Mouse (Mus musculus) effector memory CD4-positive, alpha-beta T cell, adult 5 months (primary cell): ENCODE results near the gene E2f3. TPM values are rescaled to one million over a fixed set of nuclear protein-coding genes. Genes with fewer than 3 reads are reported as not detected.

Source experiments
- polyA plus RNA-seq: library from polyadenylated mRNA; unstranded; fragments of 100-300 nt; shearing (Covaris generic); gene quantifications from one replicate; pipeline ENCODE4 v1.2.1, GENCODE M21; 2017

E2f3 gene
- 4.4 TPM for polyA plus RNA-seq

DNA sequence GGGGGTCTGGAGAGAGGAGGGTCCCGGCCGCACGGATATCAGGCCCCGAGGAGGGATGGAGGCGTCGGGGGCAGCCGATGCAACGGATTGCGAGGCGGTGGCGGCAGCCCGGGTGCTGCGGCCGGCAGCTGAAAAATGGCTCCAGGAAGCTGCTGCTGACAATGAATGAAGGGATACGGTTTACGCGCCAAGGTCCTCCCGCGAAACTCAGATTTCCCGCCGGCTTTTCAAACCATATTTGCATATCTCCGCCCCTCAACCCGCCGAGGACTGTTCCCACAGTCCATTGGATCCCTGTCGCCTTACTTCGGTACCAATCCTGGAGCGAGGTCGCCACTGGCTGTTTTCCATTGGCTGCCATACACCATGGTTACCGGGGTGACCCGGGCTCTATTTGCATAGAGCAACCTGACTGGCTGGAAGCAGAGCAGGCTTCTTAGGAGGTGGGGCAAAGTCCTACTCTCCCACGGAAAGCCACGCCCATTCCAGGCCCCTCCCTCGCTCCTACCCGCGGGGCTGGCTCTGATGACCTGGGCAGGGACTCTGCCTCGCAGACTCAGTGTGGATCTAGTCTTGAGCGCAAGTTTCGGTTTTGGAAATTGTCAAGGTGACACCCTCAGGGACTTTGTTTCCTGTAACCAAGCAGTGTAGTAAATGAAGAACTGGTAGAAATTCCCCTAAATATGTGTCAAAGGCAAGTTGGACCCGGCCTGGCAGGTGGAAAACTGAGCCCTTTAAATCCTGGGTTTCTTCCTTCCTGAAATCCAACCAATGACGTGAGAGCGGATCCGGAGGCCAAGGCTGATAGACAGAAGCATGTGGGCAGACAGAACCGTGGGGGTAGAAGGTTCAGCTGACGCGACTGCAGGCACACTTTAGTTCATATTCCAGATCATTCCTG is at the start of gene E2f3:
Gene E2f3, minus strand, starts transcription at position 209 of the 901 bp plus-strand sequence.

Other genes starting within 250 kb of the E2f3 start
- gene Cdkal1, start 130.4 kb downstream of the E2f3 start, polyA plus RNA-seq: 47.9 TPM
- 38.8 TPM for gene Mboat1, start 150.4 kb upstream of the E2f3 start, polyA plus RNA-seq